Mouse (Mus musculus): ENCODE measurements around the gene BC049762. TPM values are rescaled to one million over a fixed set of nuclear protein-coding genes. Genes with fewer than 3 reads are reported as not detected.

BC049762 gene
- polyA plus RNA-seq, 1 experiment = 2.8 TPM

DNA sequence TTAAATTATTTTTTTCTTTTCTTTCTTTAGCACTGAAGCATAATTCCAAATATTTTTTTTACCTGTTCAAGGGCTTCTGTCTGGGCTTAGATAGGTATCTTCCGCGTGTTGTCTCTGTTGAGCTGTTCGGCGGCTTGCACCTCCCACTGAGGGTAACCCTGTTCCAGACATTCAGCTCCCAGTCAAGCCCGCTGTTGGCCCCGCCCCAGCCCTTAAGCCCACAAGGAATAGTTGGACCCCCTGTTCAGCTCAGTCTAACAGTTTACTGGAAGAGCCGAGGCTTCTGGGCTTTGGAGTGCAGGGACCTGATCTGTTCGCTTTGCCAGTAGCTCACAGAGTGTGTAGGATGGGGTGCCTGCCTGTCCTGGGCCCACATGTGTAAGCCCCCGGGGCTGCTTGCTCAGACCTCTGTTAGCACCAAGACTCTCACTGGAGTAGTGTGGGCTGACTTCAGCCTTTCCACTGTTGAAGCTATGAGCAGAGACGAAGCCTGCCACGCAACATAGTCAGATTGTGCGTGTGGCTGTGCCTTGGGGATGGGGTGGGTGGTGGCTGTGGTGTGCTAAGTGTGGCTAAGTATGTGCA is 43.4 kb downstream of the BC049762 start:
- no peak for DNase-seq
- no peaks in the 10 kb centered on the region for H3K27me3 ChIP-seq (replicated peaks; ENCODE audit: control insufficient read depth, insufficient read depth, low read length)
- TF ChIP-seq CTCF (conservative IDR thresholded peaks at IDR 0.05; ENCODE audit: insufficient read depth, insufficient read length, low read depth, low read length) = no peak
- no peak for TF ChIP-seq POLR2A (IDR thresholded peaks at IDR 0.05; ENCODE audit: low read depth, low read length)
- WGBS = 86% methylated on average over 12 of the region's 12 CpGs
- no peaks in the 10 kb centered on the region for H3K36me3 ChIP-seq (ENCODE audit: control insufficient read depth, insufficient read depth, low read length)
- H3K27ac ChIP-seq (ENCODE audit: insufficient read depth, low read depth, low read length) = no peak overlapping the region
- no peak overlapping the region for H3K4me3 ChIP-seq (ENCODE audit: insufficient read depth, low read depth, low read length)
- H3K4me1 ChIP-seq (ENCODE audit: control insufficient read depth, insufficient read depth, low read length) = no peaks in the 10 kb centered on the region

GRCm38 (mm10) chr11:51214021-51214420 is 48.8 kb downstream of the BC049762 start:
- Histone ChIP-seq H3K36me3 (ENCODE audit: control insufficient read depth, insufficient read depth, low read length) (no peaks in the 10 kb centered on the region), H3K4me3 (ENCODE audit: insufficient read depth, low read depth, low read length) (no peak overlapping the region), H3K4me1 (ENCODE audit: control insufficient read depth, insufficient read depth, low read length) (no peaks in the 10 kb centered on the region), H3K27ac (ENCODE audit: insufficient read depth, low read depth, low read length) (no peak overlapping the region), H3K27me3 (replicated peaks; ENCODE audit: control insufficient read depth, insufficient read depth, low read length) (no peaks in the 10 kb centered on the region)
- DNase-seq = no peak
- no peak for TF ChIP-seq POLR2A (IDR thresholded peaks at IDR 0.05; ENCODE audit: low read depth, low read length)
- TF ChIP-seq CTCF (conservative IDR thresholded peaks at IDR 0.05; ENCODE audit: insufficient read depth, insufficient read length, low read depth, low read length) = no peak
- 88% methylated on average over 7 of the region's 7 CpGs for WGBS

GRCm38 (mm10) chr11:51211426-51211825 is 51.4 kb downstream of the BC049762 start:
- whole genome bisulfite sequencing = 88% methylated on average over 5 of the region's 5 CpGs
- H3K36me3 ChIP-seq (ENCODE audit: control insufficient read depth, insufficient read depth, low read length) = no peaks in the 10 kb centered on the region

DNA sequence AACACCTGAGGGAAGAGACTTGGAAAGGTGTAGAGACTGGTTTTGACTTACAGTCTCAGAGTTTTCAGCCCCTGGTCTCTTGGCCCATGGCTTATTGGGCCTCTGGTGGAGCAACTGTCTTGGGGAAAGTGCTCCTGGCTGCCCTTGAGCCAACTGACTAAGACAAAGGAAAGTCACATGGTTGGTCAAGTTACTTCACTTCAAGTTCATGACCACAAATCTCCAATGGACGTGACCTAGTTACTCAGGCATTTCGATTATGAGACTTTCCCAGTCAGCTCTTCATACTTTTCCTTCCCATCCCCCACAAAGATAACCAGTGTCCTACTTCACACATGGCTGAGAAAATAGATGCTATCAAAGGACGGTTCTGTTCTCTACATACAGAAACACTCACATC is 55.1 kb downstream of the BC049762 start:
- DNase-seq = no peak
- H3K27ac ChIP-seq (ENCODE audit: insufficient read depth, low read depth, low read length) = no peak overlapping the region
- no peaks in the 10 kb centered on the region for H3K27me3 ChIP-seq (replicated peaks; ENCODE audit: control insufficient read depth, insufficient read depth, low read length)
- no peaks in the 10 kb centered on the region for H3K4me1 ChIP-seq (ENCODE audit: control insufficient read depth, insufficient read depth, low read length)
- TF ChIP-seq CTCF (conservative IDR thresholded peaks at IDR 0.05; ENCODE audit: insufficient read depth, insufficient read length, low read depth, low read length) = no peak
- TF ChIP-seq POLR2A (IDR thresholded peaks at IDR 0.05; ENCODE audit: low read depth, low read length) = no peak
- WGBS = 44% methylated on average over 3 of the region's 3 CpGs
- H3K36me3 ChIP-seq (ENCODE audit: control insufficient read depth, insufficient read depth, low read length) = no peaks in the 10 kb centered on the region
- H3K4me3 ChIP-seq (ENCODE audit: insufficient read depth, low read depth, low read length) = no peak overlapping the region

More at GRCm38 (mm10) chr11:51211426-51211825, 51.4 kb downstream of the BC049762 start:
- TF ChIP-seq POLR2A (IDR thresholded peaks at IDR 0.05; ENCODE audit: low read depth, low read length) (no peak), CTCF (conservative IDR thresholded peaks at IDR 0.05; ENCODE audit: insufficient read depth, insufficient read length, low read depth, low read length) (no peak)
- Histone ChIP-seq H3K27me3 (replicated peaks; ENCODE audit: control insufficient read depth, insufficient read depth, low read length) (no peaks in the 10 kb centered on the region), H3K4me1 (ENCODE audit: control insufficient read depth, insufficient read depth, low read length) (no peaks in the 10 kb centered on the region), H3K27ac (ENCODE audit: insufficient read depth, low read depth, low read length) (no peak overlapping the region), H3K4me3 (ENCODE audit: insufficient read depth, low read depth, low read length) (no peak overlapping the region)
- no peak for DNase-seq

Other genes starting within 250 kb of the BC049762 start
- not detected in 2 replicates for gene Olfr54, start 248.8 kb downstream of the BC049762 start, polyA plus RNA-seq (2012; rRNA removed)
- not detected in 2 replicates for gene Olfr1375, start 214.9 kb downstream of the BC049762 start, polyA plus RNA-seq (2012; rRNA removed)
- gene Zfp354a, start 203.8 kb downstream of the BC049762 start, polyA plus RNA-seq (2012; rRNA removed) = 2.2 and 5.2 TPM in 2 replicates
- gene Gm12569, start 42.6 kb downstream of the BC049762 start, polyA plus RNA-seq (2012; rRNA removed) = not detected in 2 replicates
- 27.0 and 27.4 TPM in 2 replicates for gene Clk4, start 1.3 kb downstream of the BC049762 start, polyA plus RNA-seq (2012; rRNA removed)
- 1.5 and 1.9 TPM in 2 replicates for gene Col23a1, start 26.9 kb upstream of the BC049762 start, polyA plus RNA-seq (2012; rRNA removed)

Data from kidney, adult 2 months (tissue).